Mouse (Mus musculus) cortical plate, adult 2 months (tissue): ENCODE measurements around the gene Gpr65.

ENCODE experiments used
- CTCF ChIP-seq: fragments of 200-500 bp; IDR thresholded peaks from 2 replicates; pipeline ENCODE4 v1.5.1; 2011; ENCODE audit warnings: mild to moderate bottlenecking, control low read depth, low read length; ENCODE audit not compliant: insufficient read depth; ENCODE audit errors: extremely low read depth
- POLR2A ChIP-seq: fragments of 200-500 bp; IDR thresholded peaks from 2 replicates; pipeline ENCODE4 v1.6.1; 2011; ENCODE audit warnings: mild to moderate bottlenecking, low read length, control low read depth; ENCODE audit not compliant: insufficient read depth; ENCODE audit errors: extremely low read depth

DNA sequence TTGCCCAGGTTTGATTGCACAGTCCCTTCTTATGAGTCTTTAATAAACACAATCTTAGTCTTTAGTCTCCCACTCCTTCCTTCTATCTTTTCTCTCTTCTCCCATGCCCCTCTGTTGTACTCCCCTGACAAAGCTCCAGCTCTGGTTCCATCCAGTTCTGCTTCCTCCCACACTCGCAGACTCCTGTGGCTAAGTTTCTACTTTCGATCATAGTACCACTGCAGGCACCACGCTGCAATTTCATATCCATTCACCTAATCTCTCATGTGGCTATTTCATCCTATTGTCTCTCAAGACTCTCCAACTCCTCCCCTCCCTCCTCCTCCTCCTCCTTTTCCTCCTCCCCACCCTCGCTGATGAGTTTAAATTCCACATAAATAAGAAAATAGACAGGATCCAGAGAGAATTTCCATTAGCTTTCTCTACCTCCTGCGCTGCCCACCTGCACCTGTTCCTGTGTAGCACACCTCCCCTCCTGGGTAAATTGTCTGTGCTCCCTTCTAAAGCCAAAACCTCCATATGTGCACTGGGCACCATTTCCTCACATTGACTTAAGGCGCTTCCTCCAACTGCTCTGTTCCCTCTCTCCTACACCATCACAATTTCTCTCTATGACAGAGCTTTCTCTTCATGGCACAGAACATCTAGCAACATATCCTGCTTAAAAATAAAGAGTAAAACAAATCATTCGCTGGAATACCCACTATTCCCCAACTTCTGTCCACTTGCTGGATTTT lies 38.9 kb downstream of the Gpr65 start:
- TF ChIP-seq CTCF (no peak), POLR2A (no peak)
